Mouse (Mus musculus): ENCODE data around the gene Drc1.
A peak's percentile ranks its signal among the peaks of the same experiment; 100 is the strongest.

Gene Drc1

GRCm38 (mm10) chr5:30281291-30281732 is at the start of gene Drc1:
Gene Drc1, plus strand, starts transcription at chr5:30281388.
- no peak for DNase-seq (ENCODE audit: low read depth)

GRCm38 (mm10) chr5:30231891-30232270 is 49.3 kb upstream of the Drc1 start:
- DNase-seq (ENCODE audit: low read depth) = no peak

DNA sequence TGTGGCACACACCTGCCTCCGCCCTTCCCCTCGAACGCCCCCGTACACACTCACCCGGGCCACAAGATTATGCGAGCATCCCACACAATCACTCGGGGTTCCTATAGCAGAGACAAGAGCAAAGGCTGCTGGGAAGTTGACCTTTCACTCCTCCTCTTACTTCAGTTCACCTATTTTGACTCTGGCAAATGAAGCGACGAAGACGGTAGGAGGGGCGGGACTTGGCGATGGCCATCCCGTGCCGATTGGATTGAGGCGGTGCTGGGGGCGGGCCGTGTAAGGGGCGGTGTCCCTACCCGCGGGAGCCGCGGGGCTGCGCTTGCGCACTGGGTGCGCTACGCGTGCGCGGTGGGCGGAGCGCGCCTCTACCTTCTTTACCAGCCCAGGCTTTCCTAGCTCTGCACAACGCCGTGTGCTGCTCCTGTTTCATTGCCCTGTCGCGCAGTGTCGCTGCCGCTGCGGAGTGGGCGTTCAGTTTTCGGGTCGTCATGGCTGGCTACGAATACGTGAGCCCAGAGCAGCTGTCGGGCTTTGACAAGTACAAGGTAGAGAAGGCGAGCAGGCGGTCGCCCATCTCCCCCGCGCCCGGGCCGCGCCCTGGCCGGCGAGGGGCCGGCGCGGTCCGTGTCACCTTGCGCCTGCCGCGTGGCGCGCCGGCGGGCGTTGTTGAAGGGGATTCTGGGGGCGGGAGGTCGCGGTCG is 48.8 kb upstream of the Drc1 start, which contains the start of gene Selenoi:
Selenoi (plus strand) TSS at position 311 of the 701 bp plus-strand sequence.
- DNase-seq (ENCODE audit: low read depth) = peak; percentile 99

DNA sequence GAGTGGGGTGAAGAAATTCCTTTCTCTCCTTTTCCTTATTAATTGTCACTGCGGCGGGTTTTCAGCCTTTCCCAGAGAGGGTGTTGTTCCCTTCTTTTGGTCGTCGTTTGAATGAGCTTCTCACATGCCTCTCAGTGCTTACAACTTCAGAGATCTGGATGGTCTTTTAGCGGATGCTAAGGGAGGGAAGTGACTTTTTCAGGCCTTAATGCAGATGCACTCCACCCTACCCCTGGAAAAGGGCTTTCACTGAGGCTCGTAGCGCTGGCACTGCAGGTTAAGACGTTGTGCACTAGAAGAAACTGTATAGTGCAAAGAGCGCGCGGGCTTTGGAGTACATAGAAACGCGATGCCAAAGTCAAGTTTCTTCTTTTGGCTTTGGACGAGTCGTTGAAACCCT is 48.1 kb upstream of the Drc1 start:
- peak; percentile 55 for DNase-seq (ENCODE audit: low read depth)

DNA sequence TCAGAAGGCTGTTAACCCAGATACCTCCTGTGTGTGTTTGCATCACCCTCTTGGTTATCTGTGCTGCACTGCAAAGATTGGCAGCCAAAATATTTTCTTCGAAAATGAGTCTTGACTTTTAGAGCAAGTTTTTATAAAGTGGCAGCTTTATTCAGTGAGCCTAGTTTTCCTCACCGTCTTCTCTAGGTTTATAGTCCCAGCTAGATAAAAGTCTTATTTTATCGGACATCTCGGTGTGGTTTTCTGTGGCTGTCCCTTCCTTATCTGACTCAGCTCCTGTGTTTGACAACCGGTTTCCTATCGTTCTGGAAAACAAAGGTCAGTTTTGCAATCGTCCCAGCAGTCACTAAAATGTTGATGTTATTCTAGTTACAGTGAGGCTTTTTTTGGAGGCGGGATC is 47.2 kb upstream of the Drc1 start:
- DNase-seq (ENCODE audit: low read depth) = peak; percentile 93

DNA sequence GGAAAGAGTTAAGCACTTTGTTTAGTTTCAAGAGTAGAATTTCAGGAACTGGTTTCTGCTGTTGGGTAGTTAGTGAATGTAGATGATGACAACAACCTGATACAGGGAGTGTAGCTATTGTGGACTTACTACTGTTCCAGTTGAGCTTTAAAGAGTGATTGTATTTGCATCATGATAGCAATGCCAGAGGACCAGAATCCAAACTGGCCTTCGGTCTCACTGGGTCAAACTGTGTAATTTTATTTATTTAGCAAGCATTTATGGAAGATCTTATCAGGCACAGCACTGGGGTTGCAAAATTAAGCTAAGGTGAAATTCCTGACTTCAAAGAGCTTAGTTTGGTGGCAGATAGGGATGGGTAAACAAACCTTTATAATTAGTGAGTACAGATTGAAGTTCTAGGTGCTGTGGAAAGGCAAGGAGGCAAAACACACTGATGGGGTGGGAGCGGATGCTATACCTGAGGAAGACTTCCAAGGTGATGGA is 45.5 kb upstream of the Drc1 start:
- DNase-seq (ENCODE audit: low read depth) = no peak

DNA sequence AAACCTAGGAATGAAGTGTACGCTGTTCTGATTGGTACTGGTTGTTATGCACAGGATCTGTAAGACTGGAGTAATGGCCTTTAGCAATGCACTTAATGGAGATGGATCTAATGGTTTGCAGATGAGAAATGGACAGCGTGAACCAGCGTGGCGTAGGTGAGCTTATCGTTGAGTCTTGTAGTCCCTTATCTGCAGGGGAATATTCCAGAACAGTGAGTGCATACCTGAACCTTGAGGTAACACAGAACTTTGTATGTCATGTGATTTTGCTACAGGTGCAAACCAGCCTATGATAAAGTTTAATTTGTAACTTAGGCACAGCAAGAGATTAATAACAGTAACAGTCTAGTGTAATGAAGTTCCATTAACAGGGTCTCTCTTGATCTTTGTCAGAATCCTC is 42.7 kb upstream of the Drc1 start:
- no peak for DNase-seq (ENCODE audit: low read depth)

DNA sequence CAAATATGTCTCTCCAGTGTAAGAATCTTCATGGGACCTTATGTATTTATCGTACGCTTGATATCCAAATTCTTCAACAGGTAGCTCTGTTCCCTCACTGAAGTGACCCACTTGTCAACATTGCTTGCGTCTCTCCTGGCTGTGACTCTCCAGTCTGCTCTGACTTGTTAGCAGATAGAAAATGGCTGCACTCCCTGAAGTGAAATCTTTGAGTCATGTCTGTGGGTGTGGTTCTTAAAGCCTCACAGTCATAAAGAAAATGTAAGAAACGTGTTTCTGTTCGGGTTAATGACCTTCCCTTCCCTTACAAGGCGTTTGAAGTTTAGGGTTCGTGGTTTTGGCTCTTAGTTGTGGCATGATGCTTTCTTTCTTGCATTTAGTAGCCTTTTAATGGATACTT is 40.6 kb upstream of the Drc1 start:
- DNase-seq (ENCODE audit: low read depth) = peak; percentile 75

DNA sequence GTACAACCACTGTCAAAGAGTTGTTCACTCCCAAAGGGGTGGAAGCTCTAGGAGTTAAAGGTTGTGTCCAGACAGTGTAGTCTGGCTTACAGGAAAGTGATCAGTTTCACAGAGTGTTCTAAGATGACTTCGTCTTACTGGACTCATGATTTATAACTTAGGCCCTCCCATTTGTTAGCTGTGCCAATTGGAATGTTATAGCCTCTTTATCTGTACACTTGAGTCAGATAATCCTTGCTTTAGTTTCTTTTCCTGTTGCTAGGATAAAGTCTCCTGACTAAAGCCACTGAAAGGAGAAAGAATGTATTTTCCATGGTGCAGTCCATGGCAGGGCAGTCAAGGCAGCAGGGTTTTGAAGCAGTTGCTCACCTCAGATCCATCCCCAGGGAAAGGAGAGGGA is 38.8 kb upstream of the Drc1 start:
- DNase-seq (ENCODE audit: low read depth) = no peak

DNA sequence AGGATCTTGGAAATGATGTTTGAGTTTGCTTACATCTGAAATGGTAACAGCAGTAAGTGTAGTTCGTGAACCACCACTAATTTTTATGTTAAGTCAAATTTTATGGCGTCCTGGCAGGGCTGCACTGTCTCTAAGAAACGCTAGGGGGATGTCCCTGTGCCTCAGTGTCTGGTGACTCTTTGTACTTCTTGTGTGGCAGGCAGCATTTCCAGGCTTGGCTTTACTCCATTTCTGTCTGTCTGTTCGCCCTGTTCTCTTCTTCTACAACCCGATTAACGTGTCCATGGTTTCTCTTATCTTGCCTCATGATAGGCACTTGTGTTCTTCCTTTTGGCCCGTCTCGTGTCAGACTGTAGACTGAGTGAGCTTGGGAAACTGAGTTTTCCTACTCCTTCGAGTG is 37.4 kb upstream of the Drc1 start:
- DNase-seq (ENCODE audit: low read depth) = peak; percentile 39

DNA sequence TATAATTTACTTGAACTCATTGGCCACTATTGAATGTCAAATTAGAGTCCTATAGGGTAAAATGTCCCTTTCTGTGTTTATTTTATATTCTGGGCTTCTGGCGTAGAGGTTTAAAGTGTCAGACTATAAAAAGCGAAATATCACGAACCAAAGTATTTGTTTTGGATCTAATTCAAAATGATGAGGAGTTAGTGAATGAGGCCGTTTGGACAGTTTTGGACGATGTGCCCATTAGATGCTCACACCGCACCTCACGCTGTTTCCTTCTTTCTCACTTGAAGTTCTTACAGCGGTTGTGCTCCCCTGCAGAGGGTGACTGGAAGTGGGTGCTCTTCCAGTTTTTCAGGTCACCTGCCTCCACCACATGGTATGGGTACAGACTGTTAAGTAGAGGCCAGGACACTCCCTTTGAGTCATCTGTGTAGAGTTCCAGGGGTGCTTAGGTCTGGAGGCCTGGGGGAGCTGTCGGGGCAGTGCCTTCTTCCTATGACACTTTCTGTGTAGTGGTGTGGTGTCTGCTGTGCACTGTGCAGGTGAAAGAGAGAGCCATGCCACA is 35.2 kb upstream of the Drc1 start:
- no peak for DNase-seq (ENCODE audit: low read depth)

DNA sequence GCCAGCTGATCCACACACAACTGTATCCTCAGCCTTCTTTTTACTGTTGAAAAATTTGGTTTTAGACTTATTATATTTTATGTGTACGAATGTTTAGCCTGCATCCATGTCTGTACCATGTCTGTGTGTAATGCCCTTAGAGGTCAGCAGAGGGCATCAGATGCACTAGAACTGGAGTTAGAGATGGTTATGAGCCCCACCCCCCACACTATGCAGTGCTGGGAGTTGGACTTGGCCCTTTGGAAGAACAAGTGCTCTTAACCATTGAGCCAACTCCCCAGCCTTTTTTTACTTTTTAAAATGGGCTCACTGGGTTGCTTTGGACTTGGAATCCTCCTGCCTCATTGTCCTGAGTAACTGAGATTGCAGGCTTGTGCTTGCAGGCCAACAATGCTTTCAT is 33.5 kb upstream of the Drc1 start:
- DNase-seq (ENCODE audit: low read depth) = peak; percentile 46

GRCm38 (mm10) chr5:30255567-30256354 is 25.4 kb upstream of the Drc1 start:
- peak; percentile 39 for DNase-seq (ENCODE audit: low read depth)

DNA sequence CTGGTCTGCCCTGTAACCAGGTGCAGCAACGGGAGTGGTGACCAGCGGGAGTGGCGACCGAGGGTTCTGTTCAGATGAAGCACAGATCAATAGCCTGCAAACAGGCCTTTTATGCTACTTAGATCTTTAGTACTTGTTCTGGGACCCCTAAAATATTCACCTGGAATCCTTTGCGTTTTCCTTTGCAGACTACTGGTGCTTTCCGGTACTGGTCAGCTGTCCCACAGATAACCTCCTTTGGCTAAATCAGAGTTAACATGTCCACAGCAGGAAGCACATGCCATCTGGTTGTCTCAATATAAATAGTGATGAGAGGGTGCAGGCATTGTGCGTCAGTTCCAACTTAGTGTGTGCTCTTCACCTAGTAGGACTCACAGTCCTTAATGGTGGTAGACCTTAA is 22.4 kb upstream of the Drc1 start:
- DNase-seq (ENCODE audit: low read depth) = no peak

DNA sequence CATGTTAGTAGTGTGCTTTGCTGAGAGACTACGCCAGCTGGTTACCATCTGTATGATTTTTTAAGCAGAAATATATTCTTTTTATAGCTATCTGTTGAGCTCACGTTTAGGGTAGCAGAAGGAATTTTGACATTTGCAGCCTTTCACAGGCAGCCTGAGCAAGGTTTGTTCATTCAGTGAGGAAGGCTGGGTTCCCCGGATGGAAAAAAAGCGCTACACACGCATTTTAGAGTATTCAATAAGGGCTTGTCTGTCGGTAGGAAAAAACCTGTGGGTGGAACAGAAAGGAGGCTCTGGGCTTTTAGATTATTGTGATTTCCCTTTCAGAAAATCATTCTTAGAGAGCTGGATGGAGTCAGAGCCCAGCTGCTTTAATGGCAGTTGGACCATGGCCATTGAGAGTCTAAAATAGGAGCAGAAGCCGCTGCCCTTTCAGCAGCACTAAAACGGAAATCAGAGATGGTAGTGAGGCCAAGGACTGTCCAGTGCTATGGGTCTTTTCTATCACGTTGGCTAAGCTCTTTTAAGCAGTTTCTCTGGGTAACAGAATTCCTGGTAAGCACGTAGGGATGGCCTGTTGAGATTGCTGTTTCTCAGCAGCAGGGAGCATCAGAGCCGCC is 10.5 kb upstream of the Drc1 start:
- DNase-seq (ENCODE audit: low read depth) = no peak

GRCm38 (mm10) chr5:30271599-30272281 is 9.4 kb upstream of the Drc1 start:
- no peak for DNase-seq (ENCODE audit: low read depth)

DNA sequence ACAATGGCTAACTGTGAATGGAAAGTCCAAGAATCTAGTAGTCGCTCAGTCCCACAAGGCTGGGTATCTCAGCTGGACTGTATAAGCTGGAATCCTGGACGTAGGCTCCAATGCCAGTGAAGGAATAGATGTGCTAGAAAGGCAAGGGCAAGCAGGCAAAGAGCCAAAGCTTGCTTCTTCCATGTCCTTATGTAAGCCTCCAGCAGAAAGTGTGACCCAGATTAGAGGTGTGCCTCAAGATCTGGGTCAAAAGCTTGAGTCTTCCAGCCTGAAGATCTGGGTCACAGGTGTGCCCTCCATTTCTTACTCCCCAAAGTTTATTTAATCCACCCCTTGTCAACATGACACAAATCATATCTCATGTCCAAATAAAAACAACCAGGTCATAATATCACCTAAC is 4.8 kb upstream of the Drc1 start:
- no peak for DNase-seq (ENCODE audit: low read depth)

GRCm38 (mm10) chr5:30278952-30279351 is 2.2 kb upstream of the Drc1 start:
- DNase-seq (ENCODE audit: low read depth) = no peak

- peak; percentile 21 for DNase-seq (ENCODE audit: low read depth)
Observed at GRCm38 (mm10) chr5:30279446-30279845, 1.7 kb upstream of the Drc1 start.

GRCm38 (mm10) chr5:30280864-30281263 is 324 bp upstream of the Drc1 start:
- no peak for DNase-seq (ENCODE audit: low read depth)

DNA sequence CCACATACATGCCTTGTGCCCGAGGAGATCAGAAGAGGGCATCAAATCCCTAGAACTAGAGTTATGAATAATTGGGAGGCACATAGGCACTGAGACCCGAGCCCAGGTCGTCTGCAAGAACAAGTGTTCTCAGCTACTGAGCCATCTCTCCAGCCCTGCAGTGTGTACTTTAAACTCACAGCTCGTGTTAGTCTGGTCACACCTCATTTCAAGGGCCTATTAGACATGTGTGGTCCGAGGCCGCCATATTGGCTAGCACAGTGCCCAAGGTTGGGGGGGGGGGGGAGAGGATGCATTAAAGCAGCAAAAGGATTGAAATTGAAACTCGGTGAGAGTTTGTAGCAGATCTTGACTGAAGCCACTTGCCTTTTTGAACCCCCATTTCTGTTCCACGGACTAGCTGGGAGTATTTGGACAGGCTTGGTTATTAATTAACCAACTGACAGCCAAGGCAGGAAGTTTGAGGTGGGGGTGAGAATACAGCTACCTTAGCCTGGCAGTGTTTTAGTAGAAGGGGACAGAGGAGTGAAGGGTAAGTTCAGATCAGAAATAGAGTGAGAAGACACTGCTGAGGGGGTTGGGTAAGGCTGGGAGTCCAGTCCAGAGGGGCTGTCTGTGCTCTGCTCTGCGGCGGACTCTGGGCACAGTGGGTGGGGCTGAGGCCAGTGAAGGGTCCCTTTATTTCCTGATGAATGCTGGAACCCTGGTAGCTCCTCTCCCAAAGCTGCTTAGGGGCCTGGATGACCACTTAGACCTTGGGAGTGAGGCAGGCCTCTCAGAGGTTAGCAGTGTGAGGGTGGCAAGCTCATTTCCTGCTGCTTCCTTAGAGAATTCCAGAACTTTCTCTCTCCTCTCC is 5.0 kb downstream of the Drc1 start:
- no peak for DNase-seq (ENCODE audit: low read depth)

All from 416B (cell line).